Comparison of ENCODE assay signal across 22 mouse cellular contexts in the genomic region with DNA sequence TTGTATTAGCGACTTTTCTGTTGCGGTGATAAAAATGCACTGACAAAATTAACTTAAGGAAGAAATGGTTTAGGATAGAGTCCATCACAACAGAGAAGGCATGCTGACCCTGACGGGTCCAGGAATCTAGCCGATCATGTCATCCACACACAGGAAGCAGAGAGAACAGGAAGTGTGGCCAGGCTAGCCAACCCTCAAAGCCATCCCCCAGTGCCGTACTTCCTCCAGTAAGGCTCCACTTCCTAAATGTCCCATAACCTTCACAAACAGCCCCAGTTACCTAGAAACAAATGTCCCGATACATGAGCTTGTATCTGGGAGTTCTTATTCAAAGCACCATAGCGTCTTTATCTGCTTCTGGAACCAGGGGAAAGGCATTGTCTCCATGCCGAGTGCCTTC. TPM values are rescaled to one million over a fixed set of nuclear protein-coding genes. Genes with fewer than 3 reads are reported as not detected.
DNase-seq lines count a peak whose midpoint lies in the region; ATAC-seq lines count a peak whose summit lies in the region.
"Had no signal": no experiment of that assay in that cellular context is flagged by ENCODE, and none has a peak within 500 bp of the region (broad histone marks: within the 10 kb centered on the region; RNA-seq: fewer than 3 reads in every experiment).

No protein-coding gene starts in this region.

- no peak overlapping the region for H3K9ac ChIP-seq in liver, embryonic 11.5 days (ENCODE audit: low read depth, low read length)
- no peak overlapping the region for H3K9ac ChIP-seq in heart, embryonic 11.5 days (ENCODE audit: low read depth, low read length)

- H3K4me1 ChIP-seq in liver, embryonic 11.5 days (replicated peaks; ENCODE audit: control insufficient read depth, insufficient read depth, low read length) = no peaks in the 10 kb centered on the region
- H3K4me1 ChIP-seq in heart, embryonic 11.5 days (ENCODE audit: control insufficient read depth, insufficient read depth, low read length) = no peaks in the 10 kb centered on the region

- no peaks in the 10 kb centered on the region for H3K9me3 ChIP-seq in liver, embryonic 11.5 days (ENCODE audit: control insufficient read depth, low read length)
- 0 out of 2 replicates have a peak, but pooled peaks cover 3% of the 10 kb centered on the region for H3K9me3 ChIP-seq in heart, embryonic 11.5 days (replicated peaks; ENCODE audit: control insufficient read depth, low read length)

- no peak for DNase-seq in liver, embryonic 11.5 days (ENCODE audit: low spot score)
- DNase-seq in ovary, postnatal 14 days (ENCODE audit: low spot score) = no peak
- no peak for DNase-seq in liver
- DNase-seq: adrenal gland, adult 2 months; adrenal gland, adult 8-10 months; adrenal gland, postnatal 10 days; adrenal gland, postnatal 14 days; adrenal gland, postnatal 25 days; adrenal gland, postnatal 36 days; B cell, adult 2 months; cerebellum, adult 11 months; cerebellum, adult 11-12 months had no signal

- H3K36me3 ChIP-seq in liver, embryonic 11.5 days (ENCODE audit: control insufficient read depth, insufficient read depth, low read length) = no peaks in the 10 kb centered on the region
- H3K36me3 ChIP-seq in heart, embryonic 11.5 days (ENCODE audit: control insufficient read depth, insufficient read depth, low read length) = no peaks in the 10 kb centered on the region
- H3K36me3 ChIP-seq: G1E had no signal

- H3K4me3 ChIP-seq in liver, embryonic 11.5 days (ENCODE audit: low read depth, low read length) = no peak overlapping the region
- H3K4me3 ChIP-seq in heart, embryonic 11.5 days (ENCODE audit: low read depth, low read length) = no peak overlapping the region

- 70% methylated on average over 8 of the region's 8 CpGs for WGBS in liver, embryonic 11.5 days
- WGBS in heart, embryonic 11.5 days (ENCODE audit: insufficient replicate concordance) = 76% methylated on average over 8 of the region's 8 CpGs

- no peaks in the 10 kb centered on the region for H3K27me3 ChIP-seq in liver, embryonic 11.5 days (replicated peaks; ENCODE audit: control insufficient read depth, insufficient read depth, low read length)
- no peaks in the 10 kb centered on the region for H3K27me3 ChIP-seq in heart, embryonic 11.5 days (ENCODE audit: control insufficient read depth, insufficient read depth, low read length)
- H3K27me3 ChIP-seq: CH12.LX, Patski had no signal

- H3K27ac ChIP-seq in liver, embryonic 11.5 days (ENCODE audit: low read depth, low read length) = no peak overlapping the region
- H3K27ac ChIP-seq in heart, embryonic 11.5 days (ENCODE audit: low read depth, low read length) = no peak overlapping the region

- no peak overlapping the region for H3K4me2 ChIP-seq in liver, embryonic 11.5 days
- no peak overlapping the region for H3K4me2 ChIP-seq in heart, embryonic 11.5 days

- ATAC-seq in common myeloid progenitor, adult 5-6 weeks (replicated peaks; ENCODE audit: low read depth, poor library complexity, severe bottlenecking) = peak; percentile 86
- peak; percentile 81 for ATAC-seq in granulocyte monocyte progenitor cell, adult 5-6 weeks (replicated peaks; ENCODE audit: poor library complexity, severe bottlenecking)
- ATAC-seq in megakaryocyte, adult 5-6 weeks (ENCODE audit: poor library complexity, severe bottlenecking) = peak; percentile 52
- peak; percentile 83 for ATAC-seq in megakaryocyte progenitor cell, adult 5-6 weeks (replicated peaks; ENCODE audit: poor library complexity)
- ATAC-seq in liver, embryonic 11.5 days (replicated peaks; ENCODE audit: low FRiP score) = no peak
- no peak for ATAC-seq in heart, embryonic 11.5 days (replicated peaks; ENCODE audit: insufficient number of reproducible peaks, low FRiP score, low TSS enrichment)
- ATAC-seq: activated CD4-positive, CD25-positive, alpha-beta regulatory T cell, adult 4 months; CD4-positive, CD25-positive, alpha-beta regulatory T cell, adult 4 months; Patski had no signal

RNA-seq across cellular contexts. Expression of gene Cachd1, which starts 32.9 kb away (rescaled TPM):
- total RNA-seq in common myeloid progenitor, adult 5-6 weeks (2017) = 3.1 and 6.4 TPM in 2 replicates
- not detected in 2 replicates for total RNA-seq in granulocyte monocyte progenitor cell, adult 5-6 weeks (2014; fragmentation: Nextera tagmentation)
- 1.8 TPM in 1 of 2 replicates, not detected in the other for total RNA-seq in granulocyte monocyte progenitor cell, adult 5-6 weeks (2017)
- 0.34 TPM in 1 of 2 replicates, not detected in the other for total RNA-seq in megakaryocyte, adult 5-6 weeks (2015)
- total RNA-seq in megakaryocyte, adult 5-6 weeks (2017) = 0.18 and 7.0 TPM in 2 replicates
- 1.1 and 4.2 TPM in 2 replicates for total RNA-seq in megakaryocyte progenitor cell, adult 5-6 weeks (2015)
- 0.08 and 6.4 TPM in 2 replicates for total RNA-seq in megakaryocyte progenitor cell, adult 5-6 weeks (2017)
- 10.0 and 12.1 TPM in 2 replicates for polyA plus RNA-seq in liver, embryonic 11.5 days (2014; fragmentation: Nextera tagmentation; extraction: Ambion mirVana)
- polyA plus RNA-seq in heart, embryonic 11.5 days (2014; fragmentation: Nextera tagmentation; extraction: Ambion mirVana) = 9.3 and 16.3 TPM in 2 replicates
- polyA plus RNA-seq: activated CD4-positive, CD25-positive, alpha-beta regulatory T cell, adult 4 months; CD4-positive, CD25-positive, alpha-beta regulatory T cell, adult 4 months had no signal

Comparison
In these comparisons a context has a peak if more than half of its experiments do, and no peak if none do; other contexts are left out.
1. ATAC-seq: peak in common myeloid progenitor, adult 5-6 weeks (single experiment), granulocyte monocyte progenitor cell, adult 5-6 weeks (single experiment), megakaryocyte, adult 5-6 weeks (single experiment) and megakaryocyte progenitor cell, adult 5-6 weeks (single experiment); none in liver, embryonic 11.5 days (single experiment) and heart, embryonic 11.5 days (single experiment).